Mouse (Mus musculus) liver, embryonic 13.5 days (tissue): ENCODE data around the gene Nub1. TPM values are rescaled to one million over a fixed set of nuclear protein-coding genes. Genes with fewer than 3 reads are reported as not detected.
A peak's percentile ranks its signal among the peaks of the same experiment; 100 is the strongest.

Experiments
- ATAC-seq: fragments of 200-750 bp; cut with Nextera tagmentation; 2 replicates; pipeline ENCODE4 v1.8.0; 2017; ENCODE audit warnings: low read depth, mild to moderate bottlenecking, moderate number of reproducible peaks, moderate library complexity
- DNase-seq: peaks from one replicate; pipeline ENCODE4 v3.0.0; 2022
- H3K27ac ChIP-seq: fragments of 300-500 bp; sonication (generic); 2 replicates; pipeline ENCODE4 v1.5.1; 2015; ENCODE audit warnings: moderate library complexity, mild to moderate bottlenecking, inconsistent platforms
- H3K27me3 ChIP-seq: fragments of 300-500 bp; sonication (generic); 2 replicates; pipeline ENCODE4 v1.6.1; 2015; ENCODE audit warnings: mild to moderate bottlenecking, inconsistent platforms
- H3K36me3 ChIP-seq: fragments of 300-500 bp; sonication (generic); 2 replicates; pipeline ENCODE4 v1.6.1; 2015; ENCODE audit warnings: mild to moderate bottlenecking, inconsistent platforms
- H3K4me1 ChIP-seq: fragments of 300-500 bp; sonication (generic); replicated peaks from 2 replicates; pipeline ENCODE4 v1.6.1; 2015; ENCODE audit warnings: inconsistent platforms
- H3K4me2 ChIP-seq: fragments of 300-500 bp; sonication (generic); 2 replicates; pipeline ENCODE4 v1.6.1; 2015; ENCODE audit warnings: inconsistent platforms, mild to moderate bottlenecking, moderate library complexity
- H3K4me3 ChIP-seq: fragments of 300-500 bp; sonication (generic); replicated peaks from 2 replicates; pipeline ENCODE4 v1.5.1; 2015; ENCODE audit warnings: mild to moderate bottlenecking, inconsistent platforms
- H3K9ac ChIP-seq: fragments of 300-500 bp; sonication (generic); 2 replicates; pipeline ENCODE4 v1.6.1; 2015; ENCODE audit warnings: mild to moderate bottlenecking, inconsistent platforms
- H3K9me3 ChIP-seq: fragments of 300-500 bp; sonication (generic); replicated peaks from 2 replicates; pipeline ENCODE4 v1.6.1; 2016; ENCODE audit warnings: inconsistent platforms
- WGBS: fragments of 180-500 bp; shearing (Covaris S2); methylation state at CpG from one replicate; pipeline ENCODE4 v1.1.7; 2015; ENCODE audit not compliant: insufficient replicate concordance; 5-methylcytosine and 5-hydroxymethylcytosine counted together
- polyA plus RNA-seq: library from polyadenylated mRNA; unstranded; fragments of >200 nt; fragmentation: Nextera tagmentation; extraction: Ambion mirVana; gene quantifications from 2 replicates; pipeline ENCODE4 v1.2.1, GENCODE M21; 2015

The Nub1 gene
- polyA plus RNA-seq, 1 experiment from 2014 or later, result 12.3 TPM

DNA sequence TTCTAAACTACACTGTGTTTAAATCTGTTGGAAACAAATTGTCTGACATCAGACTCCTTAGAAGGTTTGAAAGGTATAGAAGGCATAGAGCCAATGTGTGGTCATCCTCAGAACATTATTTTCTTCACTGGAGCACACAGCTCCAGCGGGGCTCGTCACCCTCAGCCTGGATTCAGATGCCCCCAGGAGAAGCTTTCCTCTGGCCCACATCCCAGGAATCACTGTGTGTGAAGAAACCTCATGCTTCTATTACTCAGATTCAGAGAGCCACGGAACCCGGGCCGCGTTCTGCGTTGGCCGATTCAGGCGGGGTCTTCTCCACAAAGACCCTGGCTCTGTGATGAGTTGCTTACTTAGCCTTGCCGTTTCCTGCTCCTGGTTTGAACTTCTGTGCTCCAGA, 58.6 kb downstream of the Nub1 start:
- Histone ChIP-seq H3K9ac (no peak overlapping the region), H3K27me3 (no peaks in the 10 kb centered on the region; the same call in 1 of the 2 replicates), H3K4me2 (no peak overlapping the region), H3K27ac (no peak overlapping the region), H3K4me1 (peaks cover 18% of the 10 kb centered on the region), H3K9me3 (no peaks in the 10 kb centered on the region), H3K36me3 (no peaks in the 10 kb centered on the region), H3K4me3 (no peak overlapping the region)
- ATAC-seq, result no peak
- DNase-seq, result no peak
- 78% methylated on average over 10 of the region's 10 CpGs for WGBS

DNA sequence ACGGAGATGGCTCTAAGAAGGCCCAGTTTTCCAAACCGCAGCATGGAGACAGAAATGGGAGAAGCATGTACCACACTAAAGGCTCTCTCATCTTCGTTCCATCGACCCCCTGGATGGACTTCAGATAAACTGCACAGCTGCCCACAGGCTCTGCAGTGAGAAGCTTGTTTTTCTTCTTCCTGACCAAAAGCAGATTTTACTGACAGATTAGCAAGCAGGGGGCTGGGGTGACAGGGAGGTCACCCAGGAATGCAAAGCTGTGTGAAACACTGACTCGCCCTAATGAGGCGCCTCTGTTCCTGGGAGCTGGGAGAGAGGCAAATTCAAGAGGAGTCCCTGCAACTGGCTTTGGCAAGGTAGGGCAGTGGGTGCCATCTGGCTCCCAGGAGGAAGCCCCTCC, 62.2 kb downstream of the Nub1 start:
- no peak for DNase-seq
- Histone ChIP-seq H3K9ac (no peak overlapping the region), H3K27me3 (peaks cover 16% of the 10 kb centered on the region), H3K9me3 (no peaks in the 10 kb centered on the region), H3K36me3 (no peaks in the 10 kb centered on the region), H3K4me2 (no peak overlapping the region), H3K27ac (no peak overlapping the region), H3K4me3 (no peak overlapping the region), H3K4me1 (peaks cover 40% of the 10 kb centered on the region)
- 16% methylated on average over 6 of the region's 6 CpGs for WGBS
- ATAC-seq, result no peak

DNA sequence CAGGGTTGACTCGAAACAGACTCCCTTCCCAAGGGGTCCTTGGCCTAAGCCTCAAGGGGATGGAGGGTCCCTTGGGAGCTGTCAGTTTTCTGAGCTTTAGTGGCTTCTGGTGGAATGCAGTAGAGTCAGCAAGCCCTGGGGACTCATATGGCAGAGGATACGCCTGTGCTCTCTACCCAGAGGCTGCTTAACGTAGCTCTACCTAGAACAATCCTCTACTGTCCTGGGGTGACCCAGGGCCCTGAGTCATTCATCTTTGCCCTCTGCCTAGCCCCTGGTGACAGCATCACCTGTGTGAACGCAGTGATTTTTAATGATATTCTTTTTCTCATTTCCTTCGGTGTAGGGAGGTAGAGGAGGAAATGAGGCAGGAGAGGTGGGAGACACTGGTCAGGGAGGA, 64.4 kb downstream of the Nub1 start:
- ATAC-seq (no peak), DNase-seq (no peak)
- Histone ChIP-seq H3K27me3 (peaks cover 20% of the 10 kb centered on the region), H3K9me3 (no peaks in the 10 kb centered on the region), H3K4me2 (peak overlapping the region; percentile 92), H3K36me3 (no peaks in the 10 kb centered on the region), H3K4me1 (peaks cover 40% of the 10 kb centered on the region), H3K9ac (no peak overlapping the region), H3K4me3 (no peak overlapping the region), H3K27ac (no peak overlapping the region)
- WGBS, result 59% methylated on average over 5 of the region's 5 CpGs

DNA sequence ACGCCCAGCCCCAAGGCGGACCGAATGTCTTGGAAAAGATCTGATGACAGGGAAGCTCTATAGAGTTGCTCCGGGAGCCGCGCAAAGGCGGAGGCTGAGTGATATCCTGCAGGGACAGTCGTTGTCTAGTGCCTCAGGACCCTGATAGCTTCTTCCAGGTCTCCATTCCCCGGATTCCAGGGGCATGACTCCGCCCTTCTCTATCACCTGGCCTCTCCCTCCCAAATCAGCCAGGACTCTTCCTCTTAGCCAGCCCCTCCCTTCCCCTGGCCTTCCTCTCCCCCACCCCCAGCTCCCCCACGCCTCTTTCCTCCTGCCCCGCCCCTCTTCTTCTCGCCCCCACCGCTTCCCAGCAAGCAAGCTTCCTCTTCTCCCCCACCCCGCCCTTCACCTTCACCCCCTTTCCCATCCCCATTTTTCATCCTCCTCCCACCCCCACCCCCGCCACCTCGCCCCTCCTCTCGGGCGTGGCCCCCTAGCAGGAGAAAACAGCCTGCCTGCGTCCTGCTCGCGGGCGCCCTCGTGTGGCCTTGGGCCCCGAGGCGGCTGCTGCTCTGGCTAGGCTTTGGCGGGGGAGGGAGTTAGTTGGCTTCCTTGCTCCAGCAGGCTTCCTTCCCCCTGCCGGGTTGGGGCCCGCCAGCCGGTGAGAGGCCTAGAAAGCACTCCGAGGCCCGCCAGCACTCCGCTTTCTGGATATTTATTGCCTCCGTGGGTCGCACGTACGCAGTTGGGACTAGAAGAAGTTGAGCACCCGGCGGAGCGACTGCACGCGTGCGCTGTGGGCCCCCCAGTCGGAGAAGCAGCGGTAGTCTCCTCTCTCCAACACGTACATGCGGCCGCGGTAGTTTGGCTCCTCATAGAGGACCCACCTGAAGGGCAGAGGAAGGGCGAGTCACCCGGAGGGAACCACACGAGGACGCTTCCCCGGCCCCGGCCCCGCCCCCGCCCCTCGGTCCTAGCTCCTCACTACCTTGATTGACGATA, 65.3 kb downstream of the Nub1 start:
- Histone ChIP-seq H3K36me3 (no peaks in the 10 kb centered on the region), H3K4me2 (peak overlapping the region; percentile 92), H3K9ac (peak overlapping the region; percentile 74), H3K4me3 (peak overlapping the region; percentile 63), H3K4me1 (peaks cover 40% of the 10 kb centered on the region), H3K27me3 (peaks cover 20% of the 10 kb centered on the region), H3K9me3 (no peaks in the 10 kb centered on the region), H3K27ac (peak overlapping the region; percentile 70)
- DNase-seq (peak; percentile 21), ATAC-seq (peak; percentile 70)
- WGBS, result 3% methylated on average over 59 of the region's 59 CpGs

DNA sequence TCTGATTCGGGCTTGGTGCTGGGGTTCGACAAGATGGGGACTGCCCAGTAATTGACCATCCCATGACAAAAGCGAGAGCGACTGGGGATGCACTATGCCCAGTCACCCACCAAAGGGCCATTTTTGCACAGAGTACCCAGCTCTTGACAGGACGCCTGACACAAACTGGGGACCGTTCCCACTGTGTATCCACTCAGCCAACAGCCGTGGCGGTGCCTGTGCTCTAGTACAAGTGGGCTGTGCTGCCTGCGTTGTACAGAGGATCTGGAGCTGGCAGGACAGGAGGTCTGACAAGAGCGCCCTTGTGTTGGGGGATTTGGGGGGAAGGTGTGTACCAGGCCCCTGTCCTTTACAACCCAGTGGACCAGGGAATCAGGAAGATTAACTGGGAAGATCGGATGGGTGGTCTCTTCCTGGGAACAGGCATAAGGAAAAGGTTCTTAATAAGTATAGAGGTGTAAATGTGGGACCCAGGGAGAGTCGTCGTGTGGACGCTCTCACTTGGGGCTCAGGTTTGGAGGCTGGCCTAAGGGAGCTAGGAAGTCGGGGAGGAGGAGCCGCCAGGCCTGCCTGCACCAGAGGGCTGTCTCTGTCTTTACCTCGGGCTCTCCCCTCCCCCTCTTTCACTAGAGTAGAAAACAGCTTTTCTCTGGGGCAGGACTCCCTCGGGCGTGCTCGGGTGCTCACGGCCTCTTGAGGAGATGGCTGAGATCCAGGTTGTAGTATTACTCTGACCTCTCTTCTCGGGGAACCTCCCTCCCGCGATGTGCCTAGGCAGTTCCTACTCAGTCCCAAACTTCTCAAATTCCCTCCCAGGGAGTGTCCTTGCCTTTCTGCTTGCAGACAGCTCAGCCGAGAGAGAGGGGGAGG, 66.2 kb downstream of the Nub1 start:
- Histone ChIP-seq H3K4me1 (peaks cover 37% of the 10 kb centered on the region), H3K9ac (peak overlapping the region; percentile 74), H3K27ac (peak overlapping the region; percentile 70), H3K36me3 (no peaks in the 10 kb centered on the region), H3K27me3 (peaks cover 20% of the 10 kb centered on the region), H3K4me2 (peak overlapping the region; percentile 92), H3K4me3 (peak overlapping the region; percentile 63), H3K9me3 (no peaks in the 10 kb centered on the region)
- WGBS, result 5% methylated on average over 25 of the region's 25 CpGs
- DNase-seq (no peak), ATAC-seq (peak; percentile 20)

DNA sequence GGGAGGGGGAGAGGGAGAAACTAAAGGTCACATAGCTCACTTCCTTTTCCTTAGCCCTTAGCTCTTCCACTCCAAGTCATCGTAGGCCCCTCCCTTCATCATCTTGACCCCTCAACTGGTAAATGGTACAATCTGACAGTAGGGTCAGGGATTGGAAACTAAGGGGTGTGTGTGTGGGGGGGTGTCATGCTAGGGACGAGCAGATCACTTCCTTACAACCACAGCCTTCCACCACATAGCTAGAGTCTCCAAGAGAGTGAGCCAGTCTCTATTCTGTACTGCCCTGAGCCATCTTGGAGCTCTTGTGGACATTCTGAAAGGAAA, 66.8 kb downstream of the Nub1 start:
- 13% methylated on average over 2 of the region's 2 CpGs for WGBS
- Histone ChIP-seq H3K4me1 (peaks cover 37% of the 10 kb centered on the region), H3K9me3 (no peaks in the 10 kb centered on the region), H3K27me3 (peaks cover 20% of the 10 kb centered on the region), H3K4me2 (peak overlapping the region; percentile 92), H3K4me3 (peak overlapping the region; percentile 63; the same call in 1 of the 2 replicates), H3K36me3 (no peaks in the 10 kb centered on the region), H3K27ac (peak overlapping the region; percentile 70; the same call in 1 of the 2 replicates), H3K9ac (no peak overlapping the region)
- ATAC-seq (no peak), DNase-seq (no peak)

DNA sequence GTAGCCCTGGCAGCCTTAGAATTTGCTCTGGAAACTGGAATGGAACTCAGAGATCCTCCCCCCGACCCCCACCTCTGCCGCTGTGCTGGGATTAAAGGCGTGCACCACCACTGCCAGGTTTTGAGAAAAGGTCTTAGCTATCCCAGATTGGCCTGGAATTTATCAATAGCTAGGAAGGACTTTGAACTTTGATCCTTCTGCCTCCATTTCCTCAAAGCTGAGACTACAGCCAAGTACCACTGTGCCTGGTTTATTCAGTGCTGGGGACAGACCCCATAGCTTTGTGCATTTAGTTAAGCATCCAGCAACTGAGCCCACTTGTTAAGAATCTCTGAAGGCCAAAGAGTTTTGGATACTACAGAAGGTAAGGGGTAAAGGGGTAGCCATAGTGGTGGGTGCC, 71.6 kb downstream of the Nub1 start:
- H3K9ac ChIP-seq, result no peak overlapping the region
- DNase-seq (no peak), ATAC-seq (no peak)
- H3K4me3 ChIP-seq, result no peak overlapping the region
- WGBS, result 57% methylated on average over 3 of the region's 3 CpGs
- peaks cover 12% of the 10 kb centered on the region for H3K27me3 ChIP-seq
- 0 out of 2 replicates have a peak, but pooled peaks cover 4% of the 10 kb centered on the region for H3K4me1 ChIP-seq
- no peak overlapping the region for H3K27ac ChIP-seq
- H3K4me2 ChIP-seq, result no peak overlapping the region
- no peaks in the 10 kb centered on the region for H3K36me3 ChIP-seq
- no peaks in the 10 kb centered on the region for H3K9me3 ChIP-seq

DNA sequence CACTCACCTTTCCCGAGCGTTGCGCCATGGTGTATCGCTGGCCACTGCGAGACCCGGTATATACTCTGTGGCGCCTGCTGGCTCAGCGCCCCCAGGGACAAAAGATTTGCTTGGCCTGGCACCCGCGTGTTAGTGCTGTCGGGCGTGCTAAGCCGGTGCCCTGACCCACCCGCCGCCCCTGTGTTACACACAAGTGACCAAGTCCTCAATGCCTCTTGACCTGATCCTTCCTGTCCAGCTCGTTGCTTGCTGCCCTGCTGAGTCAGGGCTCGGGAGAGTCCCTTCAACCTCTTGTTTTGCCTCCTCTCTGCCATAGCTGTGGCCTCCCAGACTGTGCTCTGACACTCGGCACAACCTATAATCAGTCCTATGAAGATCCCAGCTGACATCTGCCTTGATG, 72.5 kb downstream of the Nub1 start, which contains the start of gene Crygn:
Gene Crygn (minus strand): TSS at position 193 of the 400 bp plus-strand sequence.
- Histone ChIP-seq H3K36me3 (no peaks in the 10 kb centered on the region), H3K4me1 (no peaks in the 10 kb centered on the region), H3K27me3 (peaks cover 4% of the 10 kb centered on the region; the same call in 1 of the 2 replicates), H3K4me2 (no peak within 1 kb of the TSS), H3K9ac (no peak within 1 kb of the TSS), H3K27ac (no peak within 1 kb of the TSS), H3K4me3 (no peak within 1 kb of the TSS), H3K9me3 (no peaks in the 10 kb centered on the region)
- DNase-seq, result no peak
- WGBS, result 54% methylated on average over 18 of the region's 18 CpGs
- no peak for ATAC-seq

Other genes with a start within 250 kb of the Nub1 start
- gene Fastk, start 240.2 kb upstream of the Nub1 start, polyA plus RNA-seq, result 56.0 and 59.0 TPM in 2 replicates
- 5.8 and 7.3 TPM in 2 replicates for gene Tmub1, start 237.7 kb upstream of the Nub1 start, polyA plus RNA-seq
- 9.0 and 10.3 TPM in 2 replicates for gene Agap3, start 233.4 kb upstream of the Nub1 start, polyA plus RNA-seq
- gene Gbx1, start 158.3 kb upstream of the Nub1 start, polyA plus RNA-seq, result 0.02 TPM in 1 of 2 replicates, not detected in the other
- 0.10 and 0.15 TPM in 2 replicates for gene Asb10, start 144.6 kb upstream of the Nub1 start, polyA plus RNA-seq
- gene 4931409K22Rik, start 128.7 kb upstream of the Nub1 start, polyA plus RNA-seq, result not detected in 2 replicates
- gene Abcf2, start 108.1 kb upstream of the Nub1 start, polyA plus RNA-seq, result 72.6 and 81.6 TPM in 2 replicates
- gene Chpf2, start 98.8 kb upstream of the Nub1 start, polyA plus RNA-seq, result 11.8 and 12.7 TPM in 2 replicates
- 1.9 and 2.2 TPM in 2 replicates for gene Smarcd3, start 61.1 kb upstream of the Nub1 start, polyA plus RNA-seq
- gene Wdr86, start 45.2 kb downstream of the Nub1 start, polyA plus RNA-seq, result 1.5 and 2.0 TPM in 2 replicates
- 0.74 TPM in 1 of 2 replicates, not detected in the other for gene Crygn, start 72.5 kb downstream of the Nub1 start, polyA plus RNA-seq
- 105 and 133 TPM in 2 replicates for gene Rheb, start 157.1 kb downstream of the Nub1 start, polyA plus RNA-seq